Mouse (Mus musculus) stomach, embryonic 14.5 days (tissue): Measurements from ENCODE around the gene Dlgap4. TPM values are rescaled to one million over a fixed set of nuclear protein-coding genes. Genes with fewer than 3 reads are reported as not detected.

Experiments
- ATAC-seq: fragments of 200-750 bp; cut with Nextera tagmentation; 2 replicates; pipeline ENCODE4 v1.8.0; 2017; ENCODE audit warnings: low read depth, moderate TSS enrichment; ENCODE audit not compliant: insufficient number of reproducible peaks, insufficient read depth, low FRiP score
- H3K27ac ChIP-seq: fragments of 300-500 bp; sonication (generic); 2 replicates; pipeline ENCODE4 v1.5.1; 2014; ENCODE audit warnings: mild to moderate bottlenecking, low read length, moderate library complexity, mixed read lengths
- H3K27me3 ChIP-seq: fragments of 300-500 bp; sonication (generic); 2 replicates; pipeline ENCODE4 v1.6.1; 2014; ENCODE audit warnings: low read length, control low read depth, mixed read lengths; ENCODE audit not compliant: control insufficient read depth, insufficient read depth
- H3K36me3 ChIP-seq: fragments of 300-500 bp; sonication (generic); 2 replicates; pipeline ENCODE4 v1.6.1; 2014; ENCODE audit warnings: mild to moderate bottlenecking, control low read depth, low read length, moderate library complexity, mixed read lengths; ENCODE audit not compliant: control insufficient read depth, insufficient read depth
- H3K4me1 ChIP-seq: fragments of 300-500 bp; sonication (generic); 2 replicates; pipeline ENCODE4 v1.6.1; 2014; ENCODE audit warnings: low read length, control low read depth, mixed read lengths; ENCODE audit not compliant: control insufficient read depth, insufficient read depth
- H3K4me2 ChIP-seq: fragments of 300-500 bp; sonication (generic); replicated peaks from 2 replicates; pipeline ENCODE4 v1.6.1; 2014; ENCODE audit warnings: low read depth, low read length, control low read depth
- H3K4me3 ChIP-seq: fragments of 300-500 bp; sonication (generic); 2 replicates; pipeline ENCODE4 v1.5.1; 2014; ENCODE audit warnings: low read depth, low read length, control low read depth
- H3K9ac ChIP-seq: fragments of 300-500 bp; sonication (generic); replicated peaks from 2 replicates; pipeline ENCODE4 v1.6.1; 2014; ENCODE audit warnings: low read depth, mild to moderate bottlenecking, control low read depth, low read length, moderate library complexity, mixed read lengths
- H3K9me3 ChIP-seq: fragments of 300-500 bp; sonication (generic); 2 replicates; pipeline ENCODE4 v1.6.1; 2016; ENCODE audit warnings: low read depth, low read length, control low read depth; ENCODE audit not compliant: control insufficient read depth
- WGBS: fragments of 180-500 bp; shearing (Covaris S2); extraction: QIAGEN DNeasy Blood & Tissue Kit; methylation state at CpG from one replicate; pipeline ENCODE4 v1.1.7; 2014; 5-methylcytosine and 5-hydroxymethylcytosine counted together
- polyA plus RNA-seq: library from polyadenylated mRNA; unstranded; fragments of >200 nt; fragmentation: Nextera tagmentation; extraction: Ambion mirVana; gene quantifications from 2 replicates; pipeline ENCODE4 v1.2.1, GENCODE M21; 2014

Gene Dlgap4
- polyA plus RNA-seq, 1 experiment from 2014 or later = 88.5 TPM

DNA sequence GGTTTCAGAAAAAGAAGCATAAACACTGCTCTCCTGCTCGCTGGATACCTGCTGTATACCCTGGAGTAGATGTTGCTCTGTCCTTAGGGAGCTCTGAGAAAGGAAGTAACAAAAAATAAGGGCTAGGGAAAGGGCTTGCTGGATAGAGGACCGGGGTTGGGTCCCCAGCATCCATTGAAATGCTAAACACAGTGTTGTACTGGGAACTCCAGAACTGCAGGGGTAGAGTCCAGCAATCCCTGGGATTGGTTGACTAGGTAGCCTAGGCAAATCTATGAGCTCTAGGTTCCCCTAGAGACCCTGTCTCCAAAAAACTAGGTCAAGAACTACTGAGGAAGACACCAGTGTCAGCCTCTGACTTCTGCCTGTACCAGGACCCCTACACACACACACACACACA is 27.6 kb downstream of the Dlgap4 start:
- H3K4me3 ChIP-seq = no peak overlapping the region
- no peaks in the 10 kb centered on the region for H3K27me3 ChIP-seq
- H3K36me3 ChIP-seq = no peaks in the 10 kb centered on the region
- no peak overlapping the region for H3K27ac ChIP-seq
- no peaks in the 10 kb centered on the region for H3K9me3 ChIP-seq
- H3K4me1 ChIP-seq = no peaks in the 10 kb centered on the region
- no peak for ATAC-seq
- WGBS = 64% methylated on average over 2 of the region's 2 CpGs
- no peak overlapping the region for H3K4me2 ChIP-seq
- H3K9ac ChIP-seq = no peak overlapping the region

- H3K4me2 ChIP-seq = no peak overlapping the region
- 6% methylated on average over 4 of the region's 4 CpGs for WGBS
- no peaks in the 10 kb centered on the region for H3K9me3 ChIP-seq
- H3K27me3 ChIP-seq = no peaks in the 10 kb centered on the region
- no peaks in the 10 kb centered on the region for H3K4me1 ChIP-seq
- H3K27ac ChIP-seq = no peak overlapping the region
- H3K36me3 ChIP-seq = no peaks in the 10 kb centered on the region
- no peak overlapping the region for H3K4me3 ChIP-seq
- no peak overlapping the region for H3K9ac ChIP-seq
- ATAC-seq = no peak
Measured at GRCm38 (mm10) chr2:156642931-156643330, 29.4 kb downstream of the Dlgap4 start.

DNA sequence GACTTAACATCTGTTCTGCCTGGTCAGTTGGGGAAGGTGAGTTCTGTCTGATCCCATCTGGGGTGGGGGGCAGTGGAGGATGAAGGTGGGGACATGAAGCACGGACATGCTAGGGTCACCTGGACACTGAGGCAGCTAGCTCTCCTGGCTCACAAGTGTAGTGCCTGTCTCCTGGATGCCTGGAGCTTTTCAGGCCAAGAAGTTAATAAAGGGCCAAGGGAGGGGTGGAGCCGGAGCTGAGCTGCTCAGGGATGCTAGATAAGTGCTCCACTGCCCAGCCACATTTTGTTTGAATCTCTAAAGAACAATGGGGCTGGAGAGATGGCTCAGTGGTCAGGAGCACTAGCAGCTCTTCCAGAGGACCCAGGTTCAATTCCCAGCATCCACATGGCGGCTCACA is 29.9 kb downstream of the Dlgap4 start:
- Histone ChIP-seq H3K27ac (no peak overlapping the region), H3K27me3 (no peaks in the 10 kb centered on the region), H3K4me1 (no peaks in the 10 kb centered on the region), H3K36me3 (no peaks in the 10 kb centered on the region), H3K9me3 (no peaks in the 10 kb centered on the region), H3K9ac (no peak overlapping the region), H3K4me3 (no peak overlapping the region), H3K4me2 (no peak overlapping the region)
- WGBS = 32% methylated on average over 3 of the region's 3 CpGs
- ATAC-seq = no peak

DNA sequence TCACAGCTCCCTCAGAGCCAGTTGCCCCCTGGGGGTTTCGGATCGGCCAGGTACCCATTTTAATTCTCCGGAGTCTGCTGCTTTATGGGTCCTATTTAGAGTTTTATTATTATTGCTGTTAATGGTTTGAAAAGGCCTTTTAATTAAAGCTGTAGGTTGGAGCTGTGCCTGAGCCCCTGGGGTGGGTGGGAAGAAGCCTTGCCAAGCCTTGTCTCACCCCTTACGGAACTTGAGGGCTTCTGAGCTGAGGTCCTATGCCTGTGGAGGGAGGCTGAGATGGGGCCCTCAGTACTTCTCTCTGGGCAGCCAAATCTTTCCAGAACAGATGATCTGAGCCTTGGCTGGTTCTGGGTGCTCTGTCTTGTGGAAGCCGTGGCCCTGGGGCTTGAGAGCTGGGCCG is 31.6 kb downstream of the Dlgap4 start:
- no peaks in the 10 kb centered on the region for H3K27me3 ChIP-seq
- no peak overlapping the region for H3K9ac ChIP-seq
- no peaks in the 10 kb centered on the region for H3K4me1 ChIP-seq
- no peaks in the 10 kb centered on the region for H3K9me3 ChIP-seq
- ATAC-seq = no peak
- no peaks in the 10 kb centered on the region for H3K36me3 ChIP-seq
- H3K27ac ChIP-seq = no peak overlapping the region
- H3K4me2 ChIP-seq = no peak overlapping the region
- no peak overlapping the region for H3K4me3 ChIP-seq
- WGBS = 73% methylated on average over 6 of the region's 6 CpGs

GRCm38 (mm10) chr2:156646877-156647276 is 33.4 kb downstream of the Dlgap4 start:
- no peak overlapping the region for H3K9ac ChIP-seq
- no peak overlapping the region for H3K4me2 ChIP-seq
- no peak for ATAC-seq
- H3K4me3 ChIP-seq = no peak overlapping the region
- H3K9me3 ChIP-seq = no peaks in the 10 kb centered on the region
- H3K27me3 ChIP-seq = no peaks in the 10 kb centered on the region
- H3K27ac ChIP-seq = no peak overlapping the region
- no peaks in the 10 kb centered on the region for H3K36me3 ChIP-seq
- 76% methylated on average over 5 of the region's 5 CpGs for WGBS
- H3K4me1 ChIP-seq = no peaks in the 10 kb centered on the region

GRCm38 (mm10) chr2:156648042-156648441 is 34.5 kb downstream of the Dlgap4 start:
- Histone ChIP-seq H3K4me3 (no peak overlapping the region), H3K4me2 (no peak overlapping the region), H3K27me3 (no peaks in the 10 kb centered on the region), H3K27ac (no peak overlapping the region), H3K4me1 (no peaks in the 10 kb centered on the region), H3K9me3 (no peaks in the 10 kb centered on the region), H3K36me3 (no peaks in the 10 kb centered on the region), H3K9ac (no peak overlapping the region)
- 49% methylated on average over 5 of the region's 5 CpGs for WGBS
- no peak for ATAC-seq

GRCm38 (mm10) chr2:156649450-156649849 is 35.9 kb downstream of the Dlgap4 start:
- WGBS = 77% methylated on average over 5 of the region's 5 CpGs

GRCm38 (mm10) chr2:156651019-156651418 is 37.5 kb downstream of the Dlgap4 start:
- ATAC-seq = no peak
- no peaks in the 10 kb centered on the region for H3K9me3 ChIP-seq
- no peaks in the 10 kb centered on the region for H3K36me3 ChIP-seq
- no peaks in the 10 kb centered on the region for H3K27me3 ChIP-seq
- no peak overlapping the region for H3K27ac ChIP-seq
- H3K4me2 ChIP-seq = no peak overlapping the region
- WGBS = 53% methylated on average over 6 of the region's 6 CpGs
- H3K4me3 ChIP-seq = no peak overlapping the region
- no peaks in the 10 kb centered on the region for H3K4me1 ChIP-seq
- H3K9ac ChIP-seq = no peak overlapping the region

More at GRCm38 (mm10) chr2:156649450-156649849, 35.9 kb downstream of the Dlgap4 start:
- no peak for ATAC-seq
- Histone ChIP-seq H3K4me1 (no peaks in the 10 kb centered on the region), H3K9me3 (no peaks in the 10 kb centered on the region), H3K27ac (no peak overlapping the region), H3K4me3 (no peak overlapping the region), H3K4me2 (no peak overlapping the region), H3K9ac (no peak overlapping the region), H3K36me3 (no peaks in the 10 kb centered on the region), H3K27me3 (no peaks in the 10 kb centered on the region)

- Histone ChIP-seq H3K36me3 (no peaks in the 10 kb centered on the region), H3K9me3 (no peaks in the 10 kb centered on the region), H3K27ac (no peak overlapping the region), H3K27me3 (no peaks in the 10 kb centered on the region), H3K4me3 (no peak overlapping the region), H3K4me2 (no peak overlapping the region), H3K9ac (no peak overlapping the region; the same call in 1 of the 2 replicates), H3K4me1 (no peaks in the 10 kb centered on the region)
- ATAC-seq = no peak
- WGBS = 6% methylated on average over 8 of the region's 8 CpGs
Measured at GRCm38 (mm10) chr2:156652841-156653240, 39.3 kb downstream of the Dlgap4 start.
